Comparison of ENCODE assay signal across 11 mouse cellular contexts in genomic region chr14:60895172-60896000, GRCm38 (mm10).
DNase-seq lines count a peak whose midpoint lies in the region.
"Had no signal": no experiment of that assay in that cellular context is flagged by ENCODE, and none has a peak within 500 bp of the region (broad histone marks: within the 10 kb centered on the region; RNA-seq: fewer than 3 reads in every experiment).

No protein-coding gene starts in this region.

- no peak overlapping the region for H3K4me3 ChIP-seq in hindbrain, embryonic 10.5 days
- H3K4me3 ChIP-seq: forebrain, embryonic 13.5 days had no signal

- H3K9me3 ChIP-seq in hindbrain, embryonic 10.5 days = no peaks in the 10 kb centered on the region
- H3K9me3 ChIP-seq: forebrain, embryonic 13.5 days had no signal

- no peaks in the 10 kb centered on the region for H3K27me3 ChIP-seq in hindbrain, embryonic 10.5 days (ENCODE audit: insufficient read depth, poor library complexity, severe bottlenecking)
- H3K27me3 ChIP-seq: forebrain, embryonic 13.5 days had no signal

- no peak overlapping the region for H3K27ac ChIP-seq in hindbrain, embryonic 10.5 days
- H3K27ac ChIP-seq: forebrain, embryonic 13.5 days had no signal

- peak; percentile 26 for DNase-seq in urinary bladder, postnatal 14 days (ENCODE audit: low spot score)
- DNase-seq in urinary bladder, postnatal 36 days (ENCODE audit: low spot score in 2 of 2) = no peak
- peak; percentile 23 to 69 for DNase-seq in frontal cortex, postnatal 36 days (ENCODE audit: low spot score in 2 of 2)
- DNase-seq in lung, postnatal 25 days (ENCODE audit: low spot score) = peak; percentile 14
- no peak for DNase-seq in cerebellum, adult 11-12 months
- DNase-seq in hindbrain, embryonic 10.5 days (ENCODE audit: low spot score) = no peak
- no peak for DNase-seq in gastrocnemius, postnatal 25 days
- DNase-seq: adrenal gland, postnatal 36 days; cerebellum, adult 9-11 months; thymus, postnatal 4 days had no signal

- no peaks in the 10 kb centered on the region for H3K36me3 ChIP-seq in hindbrain, embryonic 10.5 days

- 77% methylated on average over 19 of the region's 19 CpGs for WGBS in hindbrain, embryonic 10.5 days

- H3K4me1 ChIP-seq in hindbrain, embryonic 10.5 days (replicated peaks) = peaks cover 20% of the 10 kb centered on the region

Comparison
In these comparisons a context has a peak if more than half of its experiments do, and no peak if none do; other contexts are left out.
1. DNase-seq: peak in urinary bladder, postnatal 14 days (single experiment), frontal cortex, postnatal 36 days (2 of 2) and lung, postnatal 25 days (single experiment); none in urinary bladder, postnatal 36 days (0 of 2), cerebellum, adult 11-12 months (single experiment), hindbrain, embryonic 10.5 days (single experiment) and gastrocnemius, postnatal 25 days (single experiment).